Mouse (Mus musculus) hindlimb bud, embryonic 11.5 days (tissue): ENCODE data around the gene Vps26b.

ENCODE experiments used
- DNase-seq: peaks from one replicate; pipeline ENCODE4 v3.0.0-alpha.2; 2012; ENCODE audit warnings: low read depth, low spot score; ENCODE audit errors: extremely low spot score

The Vps26b gene

DNA sequence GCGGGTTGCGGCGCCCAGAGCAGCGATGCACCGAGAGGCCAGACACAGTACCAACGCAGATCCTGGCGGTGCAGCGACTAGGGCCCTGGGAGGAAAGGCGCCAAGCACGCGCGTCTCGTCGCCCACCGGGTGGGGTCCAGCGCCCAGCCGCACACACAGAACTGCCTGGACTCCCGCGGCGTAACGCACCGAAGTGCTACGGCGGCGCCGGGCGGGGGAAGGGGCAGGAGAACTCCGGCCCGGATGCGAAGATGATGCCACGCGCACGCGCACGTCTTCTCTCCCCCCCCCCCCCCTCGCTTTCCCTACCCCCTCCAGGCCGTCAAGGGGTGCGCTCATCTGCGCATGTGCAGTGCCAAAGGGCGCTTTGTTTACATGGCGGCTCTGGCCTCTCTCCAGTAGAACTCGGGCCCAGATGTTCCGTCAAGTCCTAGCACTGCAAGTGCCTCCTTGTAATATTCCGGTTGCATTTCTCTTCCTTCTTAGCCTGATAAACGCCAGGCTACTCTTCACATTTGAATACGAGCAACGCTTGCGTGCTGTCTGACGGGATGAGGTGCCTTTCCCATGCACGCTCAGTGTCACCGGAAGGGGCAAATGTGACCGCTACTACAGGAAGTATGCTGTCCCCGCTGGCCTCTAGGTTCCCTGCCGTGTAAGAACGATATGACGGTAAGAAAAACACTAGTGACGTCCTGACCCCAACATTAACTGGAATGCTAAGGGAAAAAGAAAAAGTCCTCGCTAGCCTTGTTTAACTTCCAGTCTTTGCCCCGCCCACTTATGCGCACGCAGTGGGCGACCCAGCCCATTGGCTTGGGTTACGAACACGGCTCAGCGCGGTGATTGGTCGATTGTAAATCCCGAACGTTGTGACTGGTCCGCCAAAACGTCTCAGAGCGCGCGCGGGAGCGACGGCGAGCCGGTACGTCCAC, at the start of gene Vps26b, which contains the start of gene Ncapd3:
Vps26b (minus strand) TSS at position 238 of the 935 bp plus-strand sequence.
Ncapd3 (plus strand) TSS at position 348 of the 935 bp plus-strand sequence.
- DNase-seq, result peak; percentile 93

DNA sequence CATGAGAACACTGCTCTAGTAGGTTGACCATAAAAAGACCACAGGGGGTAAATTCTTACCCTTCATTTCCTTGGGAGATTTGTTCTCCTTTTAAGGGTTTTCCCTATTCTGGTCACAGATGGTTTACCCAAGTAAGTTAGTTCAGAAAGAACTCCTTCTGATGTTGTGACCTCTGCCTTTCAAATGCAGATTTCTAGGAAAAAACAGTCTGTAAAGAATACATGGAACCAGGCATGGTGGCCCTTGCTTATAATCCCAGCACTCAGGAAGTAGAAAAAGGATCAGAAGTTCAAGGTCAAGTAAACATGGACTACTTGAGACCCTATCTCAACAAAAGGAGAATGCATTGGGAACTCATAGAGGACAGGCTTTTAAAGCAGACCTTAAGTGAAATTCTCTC, 45.9 kb upstream of the Vps26b start:
- DNase-seq, result no peak

DNA sequence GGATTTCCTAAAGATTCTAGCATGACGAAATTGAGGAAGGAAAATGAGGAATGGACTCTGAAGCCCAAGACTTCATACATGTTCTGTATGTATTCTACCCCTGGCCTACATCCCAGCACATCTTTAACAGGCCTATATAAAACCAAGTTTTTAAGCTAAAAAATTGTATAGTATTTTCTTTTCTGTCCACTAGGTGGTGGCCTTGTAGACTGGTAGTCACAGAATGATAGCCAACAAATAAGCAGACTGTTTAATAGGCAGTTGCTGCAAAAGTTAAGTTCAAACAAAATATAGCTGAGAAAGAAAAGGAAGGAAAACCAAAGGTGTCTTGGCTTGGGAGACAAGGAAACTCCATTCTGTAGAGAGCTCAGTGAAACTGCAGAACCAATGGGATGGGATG, 44.8 kb upstream of the Vps26b start:
- DNase-seq, result no peak

DNA sequence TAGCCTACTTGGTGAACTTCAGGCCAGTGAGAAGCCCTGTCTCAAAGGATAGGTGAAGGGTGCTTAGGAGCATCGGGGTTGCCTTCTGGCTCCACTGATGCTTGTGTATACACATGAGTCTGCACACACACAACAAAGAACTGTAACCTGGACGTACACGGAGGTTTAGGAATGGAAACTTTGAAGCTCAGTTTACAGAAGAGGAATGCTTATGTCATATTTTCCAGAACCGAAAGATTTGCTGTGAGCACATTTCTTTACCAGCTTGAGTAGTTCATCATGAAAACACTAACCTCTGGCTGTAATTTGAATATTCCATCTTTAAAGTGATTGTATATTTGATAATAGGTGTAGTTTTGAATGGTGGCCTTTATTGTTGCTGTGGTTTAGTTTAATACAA, 41.0 kb upstream of the Vps26b start:
- no peak for DNase-seq

DNA sequence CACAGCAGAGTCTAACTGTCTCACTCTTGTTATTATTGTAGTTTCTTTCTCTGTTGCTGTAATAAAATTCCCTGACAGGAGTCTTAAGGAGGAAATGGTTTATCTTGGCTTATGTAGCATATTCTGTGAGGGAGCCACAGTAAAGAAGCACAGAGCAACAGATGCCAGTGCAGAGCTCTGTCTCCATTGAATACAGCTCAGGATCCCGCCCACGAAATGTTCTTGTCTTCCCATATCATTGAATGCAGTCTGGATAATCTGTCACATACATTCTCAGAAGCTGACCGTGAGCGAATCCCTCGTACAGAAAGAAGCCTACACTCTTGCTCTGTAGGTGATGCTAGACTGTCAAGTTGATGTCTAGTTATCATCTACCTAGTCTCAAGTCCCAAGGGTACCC, 28.5 kb upstream of the Vps26b start:
- DNase-seq, result no peak

DNA sequence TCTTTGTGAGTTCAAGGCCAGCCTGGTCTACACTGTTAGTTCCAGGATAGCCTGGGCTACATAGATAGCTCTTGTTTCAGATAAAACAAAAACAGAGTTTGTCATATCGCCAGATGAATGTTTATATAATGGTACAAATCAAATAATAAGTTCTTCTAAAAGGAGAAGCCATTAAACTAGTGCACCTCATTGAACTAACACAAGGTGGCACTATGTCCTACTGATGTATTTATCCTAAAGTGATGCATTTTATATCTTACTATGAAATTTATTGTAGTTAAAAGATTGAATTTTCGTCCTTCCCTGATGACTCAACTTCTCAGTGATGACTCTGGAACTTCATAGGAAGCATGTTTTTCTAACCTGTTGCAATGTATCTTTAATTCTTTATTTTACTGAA, 19.6 kb upstream of the Vps26b start:
- no peak for DNase-seq

DNA sequence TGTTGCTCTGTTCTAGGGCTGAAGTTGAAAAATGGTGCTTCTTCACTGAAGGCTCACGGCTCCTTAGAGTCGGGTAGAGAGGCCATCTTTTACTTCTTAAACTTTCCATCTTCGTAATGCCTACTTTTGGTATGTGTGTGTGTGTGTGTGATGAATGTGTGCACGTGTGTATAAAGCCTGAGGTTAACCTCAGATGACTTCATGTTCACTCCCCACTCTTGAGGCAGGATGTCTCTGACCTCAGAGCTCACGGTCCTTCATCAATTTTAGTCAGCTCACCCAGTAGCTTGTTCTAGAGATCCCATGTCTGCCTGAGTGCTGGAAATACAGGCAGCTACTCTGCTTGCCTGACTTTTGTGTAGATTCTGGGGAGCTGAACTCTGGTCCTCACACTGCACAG, 14.0 kb upstream of the Vps26b start:
- DNase-seq, result no peak

DNA sequence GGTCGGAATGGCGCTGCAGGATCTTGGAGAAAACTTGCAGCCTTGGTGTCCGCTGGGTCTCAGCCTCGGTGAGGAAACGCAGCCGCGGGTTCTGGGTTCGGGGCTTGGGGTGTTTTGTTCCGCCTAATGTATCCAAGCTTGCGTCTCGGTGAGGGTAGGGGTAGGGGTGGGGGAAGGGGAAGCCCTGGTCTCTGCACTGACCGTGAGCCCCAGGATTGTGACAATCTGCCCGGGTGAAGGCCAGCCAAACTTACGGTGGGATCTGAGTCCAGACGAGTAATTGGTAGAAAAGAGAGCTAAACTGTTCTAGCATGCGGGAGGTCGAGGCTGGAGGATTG, 867 bp upstream of the Vps26b start:
- no peak for DNase-seq

DNA sequence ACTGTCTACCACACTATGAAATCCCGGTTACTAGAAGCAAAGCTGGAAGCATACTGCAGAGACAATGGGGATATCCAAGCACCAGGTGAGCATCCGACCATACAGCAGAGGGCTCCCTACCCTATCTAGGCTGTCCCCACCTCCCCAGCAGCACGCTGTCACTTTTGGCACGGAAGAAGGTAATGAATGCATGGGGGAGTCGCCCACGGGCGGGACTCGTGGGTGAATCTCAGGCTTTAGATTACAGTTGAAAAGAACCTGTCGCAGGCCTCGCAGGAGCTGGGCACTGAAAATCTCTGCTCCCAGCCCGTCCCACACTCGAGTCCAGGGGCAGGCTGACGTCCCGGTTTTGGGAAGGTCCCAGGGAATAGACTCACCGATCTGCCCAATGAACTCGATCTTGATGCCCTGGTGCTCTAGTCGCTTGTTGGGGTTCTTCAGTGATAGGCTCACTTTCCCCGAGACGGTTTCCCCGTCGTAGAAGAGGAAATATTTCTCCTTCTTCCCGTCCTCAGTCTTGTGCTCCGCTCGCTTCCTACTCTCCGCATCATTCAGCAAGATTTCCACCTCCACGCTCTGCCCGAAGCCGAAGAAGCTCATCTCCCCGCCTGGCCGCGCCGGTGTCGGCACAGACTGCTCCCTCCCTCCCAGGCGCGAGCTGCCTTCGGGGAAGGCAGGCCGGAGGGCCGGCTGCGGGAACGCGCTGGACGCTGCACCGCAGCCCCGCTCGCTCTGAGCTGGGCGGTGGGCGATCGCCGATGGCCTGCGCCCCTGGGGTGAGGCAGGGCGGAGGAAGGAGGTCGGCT, 640 bp downstream of the Vps26b start:
- no peak for DNase-seq

DNA sequence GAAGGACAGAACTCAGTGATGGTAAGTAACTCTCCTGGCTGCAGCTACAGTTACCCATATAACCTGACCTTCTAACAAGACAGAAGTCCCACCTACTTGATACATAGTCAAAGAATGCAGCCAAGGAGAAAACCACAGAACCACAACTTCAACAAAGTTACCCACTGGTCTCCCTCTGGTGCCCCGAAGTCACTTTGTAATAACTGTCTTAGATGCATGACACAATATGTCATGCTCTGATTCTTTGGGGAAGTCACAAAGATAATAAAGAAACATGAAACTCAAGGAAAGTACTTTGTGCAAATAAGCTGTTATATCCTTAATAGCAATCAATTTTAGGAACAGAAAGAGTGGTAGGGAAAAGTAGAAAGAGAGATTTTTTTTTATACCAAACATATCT, 3.2 kb downstream of the Vps26b start:
- no peak for DNase-seq

DNA sequence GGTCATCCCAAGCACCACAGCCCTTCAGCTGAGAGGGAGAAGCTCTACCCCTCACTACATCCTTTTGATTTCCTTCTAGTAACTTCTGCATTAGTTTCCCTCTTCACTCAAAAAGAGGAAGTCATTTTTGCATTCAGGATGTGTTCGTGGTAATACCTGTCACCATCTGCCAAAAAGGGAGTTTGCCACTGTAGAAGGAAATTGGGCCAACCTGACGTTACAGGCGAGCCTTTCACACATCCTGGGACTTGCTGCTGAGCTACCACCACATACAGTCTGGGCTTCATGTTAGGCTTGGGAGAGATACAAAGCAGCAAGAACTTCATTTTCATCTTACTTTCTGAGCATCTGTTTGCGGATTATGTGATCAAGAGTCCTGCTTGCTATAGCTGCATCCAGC, 6.2 kb downstream of the Vps26b start:
- no peak for DNase-seq

DNA sequence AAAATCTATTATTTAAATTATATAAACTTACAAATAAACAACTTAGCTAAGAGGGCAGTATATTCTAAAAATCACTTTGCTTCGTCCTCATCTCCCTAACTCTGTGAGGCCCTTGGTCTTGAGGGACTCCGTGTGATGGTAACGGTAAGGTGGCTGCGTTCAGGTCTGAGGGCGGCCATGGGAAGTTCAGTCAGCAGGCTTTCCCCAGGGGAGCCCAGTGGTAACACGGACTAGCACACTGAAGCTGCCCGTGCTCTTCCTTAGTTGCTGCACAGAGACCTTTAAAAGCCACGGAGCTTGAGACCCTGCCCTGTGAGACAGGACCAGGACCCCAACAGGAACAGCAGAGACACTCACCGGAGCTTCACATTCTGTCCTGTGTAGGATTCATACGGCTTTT, 10.9 kb downstream of the Vps26b start:
- DNase-seq, result no peak

DNA sequence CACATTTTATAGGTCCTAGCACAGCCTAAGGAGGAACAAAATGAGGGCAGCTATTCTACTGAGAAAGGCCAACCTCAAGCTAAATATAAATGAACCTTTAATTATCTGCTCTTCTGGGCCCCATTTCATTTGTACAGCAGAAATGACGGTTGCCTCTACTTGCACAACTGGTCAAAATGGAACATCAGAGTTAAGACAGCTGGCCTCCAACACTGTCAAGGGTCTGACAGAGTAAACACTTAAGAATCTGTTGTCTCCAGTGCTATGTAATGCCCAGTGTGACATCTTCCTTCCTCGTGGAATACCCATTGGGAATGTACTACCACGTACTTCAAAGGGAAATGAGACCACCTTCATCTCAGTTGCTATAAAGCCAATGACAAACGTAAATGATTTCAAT, 18.3 kb downstream of the Vps26b start:
- DNase-seq, result no peak

DNA sequence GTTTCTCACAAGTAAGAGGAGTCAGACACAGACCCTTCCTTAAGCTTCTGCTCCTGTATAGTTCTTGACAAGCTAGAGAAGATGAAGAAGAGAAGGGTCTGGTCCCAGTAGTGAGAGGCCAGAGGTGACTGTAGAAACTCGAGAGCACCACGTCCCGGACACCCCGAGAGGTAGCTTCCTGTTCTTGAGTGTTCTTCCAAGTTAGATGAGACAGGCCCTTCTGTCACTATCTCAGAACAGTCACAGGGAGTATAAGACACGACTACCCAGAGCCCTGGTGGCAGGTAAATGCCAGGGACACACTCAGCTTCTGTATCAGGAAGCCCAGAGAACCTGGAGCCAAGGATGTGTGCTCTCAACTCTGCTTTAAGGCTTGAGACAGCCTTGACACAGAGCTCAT, 20.6 kb downstream of the Vps26b start:
- no peak for DNase-seq

DNA sequence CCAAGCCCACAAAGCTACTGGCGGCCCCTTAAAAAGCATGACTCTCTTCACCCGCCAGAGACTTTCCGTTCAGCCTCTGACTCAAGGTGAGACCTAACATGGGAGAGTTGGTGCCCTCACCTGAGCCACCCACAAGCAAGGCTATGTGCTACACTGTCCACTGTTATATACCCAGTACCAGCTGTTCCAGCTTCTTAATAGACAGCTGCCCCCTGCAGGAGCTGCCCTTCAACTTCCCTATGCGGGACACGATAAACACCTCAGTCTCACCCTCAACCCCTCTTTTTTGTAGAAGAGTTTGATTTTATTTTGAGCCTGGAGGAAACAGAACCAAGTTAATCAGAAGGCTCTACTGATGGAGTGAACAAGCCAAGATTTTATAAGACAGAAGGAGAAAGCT, 23.0 kb downstream of the Vps26b start:
- DNase-seq, result no peak

DNA sequence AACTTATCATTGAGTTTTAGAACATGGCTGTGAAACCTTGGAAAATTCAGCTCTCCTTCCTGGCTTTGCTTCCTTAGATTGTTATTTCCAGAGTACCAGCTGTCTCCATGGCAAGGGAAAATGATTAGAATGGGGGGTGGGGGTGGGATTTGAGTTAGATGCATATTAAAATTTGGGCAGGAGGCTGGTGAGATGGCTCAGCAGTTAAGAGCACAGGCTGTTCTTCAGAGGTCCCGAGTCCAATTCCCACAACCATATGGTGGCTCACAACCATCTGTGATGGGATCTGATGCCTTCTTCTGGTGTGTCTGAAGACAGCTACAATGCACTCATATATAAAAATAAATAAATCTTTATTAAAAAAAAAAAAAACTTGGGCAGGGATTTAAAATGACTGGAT, 23.9 kb downstream of the Vps26b start:
- no peak for DNase-seq

DNA sequence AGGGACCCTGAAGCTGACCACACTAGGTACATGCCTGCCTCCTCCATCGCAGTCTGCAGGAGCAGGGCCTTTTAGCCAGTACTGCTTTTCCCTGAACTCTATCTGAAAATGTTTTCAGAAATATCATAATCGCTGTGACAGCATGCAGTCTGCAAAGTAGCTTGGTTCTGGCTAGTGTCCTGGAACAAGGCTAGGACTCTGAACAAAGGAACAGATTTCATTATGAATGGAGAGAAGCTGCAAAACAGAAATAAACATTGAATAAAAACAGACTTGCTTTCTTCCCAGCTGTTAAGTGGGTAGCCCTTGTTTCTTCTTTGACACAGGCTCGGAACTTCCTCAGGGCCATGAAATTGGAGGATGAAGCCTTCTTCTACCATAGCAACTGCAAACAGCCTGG, 24.6 kb downstream of the Vps26b start:
- DNase-seq, result no peak

DNA sequence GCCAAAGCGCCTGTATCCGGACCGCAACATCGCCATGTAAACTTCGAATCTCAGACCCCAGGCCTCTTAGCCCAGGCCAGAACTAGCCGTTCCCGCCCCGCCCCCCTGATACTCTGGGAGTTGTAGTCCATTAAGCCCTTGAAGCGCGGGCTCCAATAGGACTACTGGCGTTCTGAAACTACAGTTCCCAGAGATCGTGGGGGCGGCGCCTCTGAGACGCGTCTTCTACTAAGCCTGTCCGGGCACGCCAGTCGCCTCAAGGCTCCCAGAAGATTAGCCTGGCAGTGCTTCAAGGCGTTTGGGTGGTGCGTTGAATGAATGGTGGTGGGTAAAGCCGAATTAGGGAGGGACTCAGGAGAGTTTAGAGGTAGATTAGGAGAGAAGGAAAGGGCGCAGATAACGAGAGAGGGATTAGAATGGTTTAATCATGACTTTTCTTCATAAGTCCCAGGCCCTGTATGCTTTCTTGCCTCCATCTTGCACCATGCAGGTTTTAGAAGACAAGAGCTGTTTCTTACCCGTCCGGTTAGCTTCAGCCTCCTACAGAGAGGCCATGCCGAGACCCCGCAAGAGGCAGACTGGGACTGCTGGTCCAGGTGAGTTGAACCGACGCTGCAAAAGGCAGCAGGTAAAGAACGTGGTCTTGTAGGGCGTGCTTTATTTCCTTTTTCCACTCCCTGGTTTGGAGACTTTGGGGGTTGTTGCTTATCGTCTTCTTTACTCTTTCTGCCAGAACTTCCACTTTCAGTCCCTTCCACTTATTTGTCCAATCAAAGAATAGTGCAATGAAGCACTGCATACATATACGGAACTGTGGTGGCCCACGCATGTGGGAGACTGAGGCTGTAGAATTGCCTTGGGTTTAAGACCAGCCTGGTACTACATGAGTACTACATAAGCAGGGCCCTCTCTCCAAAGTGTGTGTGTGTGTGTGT, 30.1 kb downstream of the Vps26b start, which contains the start of the genes Acad8 and Thyn1:
Acad8 (minus strand) TSS at position 106 of the 935 bp plus-strand sequence.
Thyn1 (plus strand) TSS at position 250 of the 935 bp plus-strand sequence.
- DNase-seq, result peak; percentile 79

DNA sequence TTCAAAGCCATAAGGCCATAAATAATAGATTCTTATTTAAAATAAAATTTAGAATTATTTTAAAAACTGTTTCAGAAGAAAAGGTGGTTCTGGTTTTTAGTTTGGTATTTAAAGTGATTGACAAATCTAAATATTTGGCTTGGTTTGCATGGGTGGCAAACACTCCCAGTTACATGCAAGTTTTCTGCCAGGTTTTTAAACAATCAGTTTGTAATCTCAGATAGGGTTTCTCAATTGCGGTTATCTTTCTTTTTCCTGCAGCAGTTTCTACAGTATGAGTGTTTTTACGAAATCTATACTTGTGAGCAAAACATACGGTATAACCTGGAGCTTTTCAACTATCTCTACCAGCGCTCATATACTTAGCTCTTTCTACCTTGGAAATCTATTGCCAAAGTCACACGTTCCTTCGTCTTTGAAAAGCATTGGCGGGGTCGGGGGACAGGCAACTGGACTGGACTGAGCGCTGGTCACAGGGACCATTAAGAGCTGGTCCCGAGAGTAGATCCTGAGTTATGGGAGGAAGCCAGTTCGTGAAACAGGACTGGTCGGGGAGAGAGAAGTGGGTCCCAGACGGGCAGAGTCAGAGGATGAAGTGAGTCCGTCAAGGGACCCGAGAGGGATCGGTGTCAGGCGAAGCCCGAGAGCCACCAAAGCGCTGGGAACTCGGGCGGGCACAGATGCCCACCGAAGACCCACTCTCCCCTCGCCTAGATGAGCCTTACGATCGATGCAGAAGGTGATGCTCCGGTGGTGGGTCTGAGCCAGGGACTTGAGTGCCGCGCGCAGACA, 31.0 kb downstream of the Vps26b start:
- DNase-seq, result no peak

DNA sequence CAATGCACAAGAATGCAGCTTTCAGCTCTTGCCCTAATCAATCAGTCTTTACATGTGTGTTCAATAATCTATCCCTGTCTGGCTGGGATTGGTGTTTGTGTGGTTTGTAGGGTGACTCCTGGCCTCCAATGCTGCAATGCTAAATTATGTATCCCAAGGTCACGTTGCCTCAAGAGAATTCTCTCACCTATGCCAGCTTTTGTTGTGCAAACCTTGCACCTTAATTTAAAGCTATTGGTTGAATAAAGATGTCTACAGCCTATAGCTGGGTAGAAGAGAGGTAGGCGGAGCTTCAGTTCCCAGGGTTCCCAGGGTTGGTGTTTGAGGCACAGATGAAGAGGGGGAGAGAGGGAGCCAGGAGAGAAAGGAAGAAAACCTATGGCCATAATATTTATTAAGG, 32.4 kb downstream of the Vps26b start:
- no peak for DNase-seq
